Mouse (Mus musculus): ENCODE measurements at regions not wholly inside any gene's neighbourhood (a gene's known extent, or its start where the extent isn't known, plus 50 kb on each side); places are given as distances from the start of the nearest gene placed in this dataset.

GRCm38 (mm10) chr16:65977075-65977474, 162.0 kb downstream of the Vgll3 start:
- TF ChIP-seq CTCF (IDR thresholded peaks at IDR 0.05; ENCODE audit: borderline replicate concordance, extremely low read depth, insufficient read depth, insufficient read length) = no peak
- no peak for TF ChIP-seq POLR2A (IDR thresholded peaks at IDR 0.05; ENCODE audit: borderline replicate concordance, extremely low read depth, insufficient read depth, insufficient read length, poor library complexity, severe bottlenecking)
